Mouse (Mus musculus) inflammation-experienced regulatory T-cells, adult 6 months (primary cell): ENCODE measurements around the gene Vps11. TPM values are rescaled to one million over a fixed set of nuclear protein-coding genes. Genes with fewer than 3 reads are reported as not detected.
"Not testable (repeated sequence)": the region's sequence is repeated elsewhere in the genome, so short reads cannot be mapped to it uniquely, and the experiment has no call there.

Experiments used
- ATAC-seq: one replicate; pipeline ENCODE4 v1.8.0; 2017
- polyA plus RNA-seq, 3 experiments: library from polyadenylated mRNA; unstranded; fragments of 100-300 nt; shearing (Covaris generic); gene quantifications; one replicate each; pipeline ENCODE4 v1.2.1; 2017

The Vps11 gene
- polyA plus RNA-seq, 3 experiments from 2014 or later = 28.7 to 54.8 (median 49.8) TPM

DNA sequence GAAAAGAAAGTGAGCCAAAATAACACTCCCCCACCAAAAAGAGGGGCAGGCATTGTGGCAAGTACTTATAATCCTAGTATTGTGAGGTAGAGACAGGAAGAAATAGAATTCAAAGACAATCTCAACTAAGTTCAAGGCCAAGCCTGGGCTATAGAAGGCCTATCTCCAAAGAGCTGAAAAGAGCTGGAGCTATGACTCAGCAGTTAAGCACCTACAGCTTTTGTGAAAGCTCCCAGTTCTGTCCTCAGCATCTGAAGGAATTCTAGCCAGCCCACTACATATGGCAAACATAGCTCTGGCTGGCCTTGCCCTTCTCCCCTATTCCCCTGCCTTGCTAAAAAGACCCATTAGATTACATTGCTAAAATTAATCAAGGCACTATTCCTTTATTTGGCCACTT lies 11.9 kb upstream of the Vps11 start:
- no peak for ATAC-seq

DNA sequence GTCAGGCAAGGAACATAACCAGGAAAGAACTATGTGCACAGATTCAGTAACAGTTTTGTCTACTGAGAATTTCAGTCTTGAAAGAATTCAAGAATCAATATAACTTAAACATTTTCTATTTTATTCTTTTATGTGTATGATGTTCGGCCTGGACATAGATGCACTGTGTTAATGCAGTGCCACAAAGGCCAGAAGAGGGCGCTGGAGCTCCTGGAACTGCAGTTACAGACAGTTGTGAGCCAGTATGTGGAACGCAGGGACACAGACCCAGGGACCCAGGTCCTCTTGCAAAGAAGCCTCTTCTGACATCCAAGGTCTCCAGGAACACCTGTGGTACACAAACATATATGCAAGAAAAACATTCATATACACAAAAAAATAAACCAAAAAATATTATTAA lies 3.0 kb upstream of the Vps11 start:
- ATAC-seq = no peak

GRCm38 (mm10) chr9:44361931-44362330 lies 461 bp upstream of the Vps11 start:
- ATAC-seq = not testable (repeated sequence)

GRCm38 (mm10) chr9:44357207-44357606 lies 4.3 kb downstream of the Vps11 start:
- ATAC-seq = peak; percentile 39

GRCm38 (mm10) chr9:44353142-44353541 lies 8.3 kb downstream of the Vps11 start:
- ATAC-seq = no peak

DNA sequence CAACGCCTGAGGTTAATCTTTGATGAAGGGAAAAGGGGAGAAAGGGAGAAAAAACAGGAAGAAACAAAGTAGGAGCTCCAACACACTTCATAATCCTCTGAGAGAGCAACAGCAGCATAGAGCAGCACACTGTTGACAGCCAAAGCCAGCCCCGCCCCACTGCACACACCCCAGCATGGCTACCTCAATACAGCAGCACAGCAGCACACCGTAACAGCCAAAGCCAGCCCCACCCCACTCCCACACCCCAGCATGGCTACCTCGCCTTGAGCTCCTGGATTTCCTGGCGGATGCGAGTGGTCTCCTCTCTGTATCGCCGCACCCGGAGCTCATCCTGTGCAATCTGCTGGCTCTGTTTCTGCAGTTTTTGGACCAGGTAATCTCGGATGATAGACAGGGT lies 9.1 kb downstream of the Vps11 start:
- no peak for ATAC-seq

GRCm38 (mm10) chr9:44351396-44351795 lies 10.1 kb downstream of the Vps11 start:
- no peak for ATAC-seq

DNA sequence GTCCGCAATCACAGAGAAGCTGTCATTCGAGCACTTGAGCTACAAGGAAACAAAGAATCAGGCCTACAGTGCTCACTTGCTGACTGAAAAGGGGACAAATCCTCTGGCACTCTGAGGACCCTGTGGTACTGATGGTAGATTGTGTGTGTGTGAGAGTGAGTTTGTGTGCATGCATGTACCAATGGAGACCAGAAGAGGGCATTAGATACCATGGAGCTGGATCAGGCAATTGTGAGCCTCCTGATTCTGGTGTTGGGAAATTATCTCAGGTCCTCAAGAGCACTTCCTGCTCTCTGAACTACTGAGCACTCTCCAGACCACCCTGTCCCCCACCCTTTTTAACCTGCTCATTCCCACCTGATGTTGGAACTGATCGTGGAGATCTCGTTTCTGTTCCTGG lies 12.9 kb downstream of the Vps11 start:
- no peak for ATAC-seq

- no peak for ATAC-seq
Measured at GRCm38 (mm10) chr9:44347621-44348020, 13.8 kb downstream of the Vps11 start.

DNA sequence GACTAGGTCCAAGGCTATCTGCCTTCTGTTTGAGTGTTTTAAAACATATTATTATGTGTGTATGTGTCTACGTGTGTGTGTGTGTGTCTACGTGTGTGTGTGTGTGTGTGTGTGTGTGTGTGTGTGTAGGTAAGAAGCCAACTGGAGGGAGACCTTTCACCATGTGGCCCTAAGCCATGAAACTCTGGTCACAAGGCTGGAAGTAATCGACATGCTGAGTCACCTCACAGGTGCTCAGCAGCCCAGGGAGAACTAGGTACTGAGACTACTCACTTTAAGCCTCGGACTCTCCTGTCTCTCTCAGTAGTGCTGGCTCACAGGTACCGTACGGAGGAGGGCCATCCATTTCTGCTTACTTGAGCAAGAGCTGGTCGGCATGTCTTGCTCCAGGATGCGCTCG lies 14.3 kb downstream of the Vps11 start:
- no peak for ATAC-seq

- no peak for ATAC-seq
Measured at GRCm38 (mm10) chr9:44345570-44346433, 15.7 kb downstream of the Vps11 start.

- peak; percentile 95 for ATAC-seq
Measured at GRCm38 (mm10) chr9:44343781-44344421, 17.6 kb downstream of the Vps11 start, which contains the start of gene Hmbs. Gene Hmbs (minus strand): TSS chr9:44344228.

DNA sequence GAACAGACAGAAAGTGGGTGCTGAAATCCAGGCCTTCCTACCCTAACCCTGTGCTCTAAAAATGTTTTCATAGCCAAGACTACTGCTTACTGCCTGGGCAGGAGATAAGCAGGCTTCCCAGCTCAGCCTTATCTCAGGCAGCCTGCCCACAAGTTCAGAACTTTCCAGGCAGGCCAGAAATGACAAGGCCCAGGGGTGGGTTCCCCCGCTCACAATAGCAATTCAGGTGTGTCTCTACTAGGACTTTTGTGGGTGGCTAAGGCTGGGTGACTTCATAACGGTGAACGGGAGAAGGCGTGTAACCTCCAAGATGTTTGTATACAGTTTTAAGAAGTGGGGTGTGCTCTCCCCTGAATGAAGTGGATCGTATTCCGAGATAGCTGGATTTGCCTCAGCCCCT lies 18.2 kb downstream of the Vps11 start:
- no peak for ATAC-seq

DNA sequence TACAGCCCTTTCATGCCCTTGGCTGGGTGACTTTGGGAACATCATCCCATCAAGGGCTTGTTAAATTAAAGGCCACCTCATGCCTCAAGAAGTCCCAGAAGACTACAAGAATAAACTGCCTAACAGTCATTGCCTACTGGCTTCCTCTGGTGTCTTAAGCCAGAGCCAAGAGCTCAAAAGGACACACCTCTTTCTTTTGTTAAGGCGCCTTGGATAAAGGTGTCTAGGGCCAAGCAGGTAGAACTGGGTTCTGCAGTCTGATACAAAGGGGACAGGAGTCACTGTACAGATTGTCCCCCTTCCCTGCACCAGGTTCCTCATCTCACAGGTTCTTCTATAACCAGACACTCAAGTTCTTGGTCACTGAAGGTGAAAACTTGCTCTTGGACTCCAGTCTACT lies 18.9 kb downstream of the Vps11 start:
- no peak for ATAC-seq

GRCm38 (mm10) chr9:44342173-44342572 lies 19.3 kb downstream of the Vps11 start:
- no peak for ATAC-seq

DNA sequence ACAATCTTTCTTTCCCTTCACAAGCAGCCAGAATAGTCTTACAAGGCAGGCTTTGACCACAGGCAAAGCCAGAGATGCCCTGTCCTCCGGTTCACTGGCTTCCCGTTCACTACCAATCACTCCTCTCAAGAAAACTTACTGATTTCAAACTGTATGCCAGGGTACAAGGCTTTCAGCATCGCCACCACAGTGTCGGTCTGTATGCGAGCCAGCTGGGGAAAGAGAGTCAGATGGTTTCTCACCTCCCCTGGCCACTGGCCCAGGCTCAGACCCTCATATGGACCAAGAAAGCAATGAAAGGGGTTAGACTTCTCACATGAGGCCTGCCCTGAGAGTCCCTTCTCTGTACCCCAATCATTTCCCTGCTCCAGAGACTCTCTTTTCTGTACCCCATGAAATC lies 20.0 kb downstream of the Vps11 start:
- no peak for ATAC-seq

- ATAC-seq = no peak
Measured at GRCm38 (mm10) chr9:44338574-44338973, 22.9 kb downstream of the Vps11 start.

GRCm38 (mm10) chr9:44337436-44338169 lies 23.9 kb downstream of the Vps11 start:
- ATAC-seq = no peak

GRCm38 (mm10) chr9:44336964-44337363 lies 24.5 kb downstream of the Vps11 start:
- ATAC-seq = no peak

GRCm38 (mm10) chr9:44336513-44336912 lies 25.0 kb downstream of the Vps11 start:
- ATAC-seq = not testable (repeated sequence)

DNA sequence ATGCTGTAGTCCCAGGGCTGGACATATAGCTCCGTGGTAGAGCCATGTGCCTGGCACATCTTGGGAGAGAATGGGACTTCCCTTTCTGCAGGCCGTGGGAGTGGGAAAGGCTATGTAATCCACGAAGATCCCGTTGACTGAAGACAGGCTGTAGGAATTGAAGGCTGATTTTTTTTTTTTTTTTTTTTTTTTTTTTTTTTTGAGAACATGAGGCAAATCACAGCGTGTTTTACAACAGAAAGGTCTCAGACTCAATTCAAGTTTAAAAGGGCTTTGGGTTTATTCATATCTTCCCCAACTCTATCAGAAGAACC lies 25.4 kb downstream of the Vps11 start:
- ATAC-seq = no peak

DNA sequence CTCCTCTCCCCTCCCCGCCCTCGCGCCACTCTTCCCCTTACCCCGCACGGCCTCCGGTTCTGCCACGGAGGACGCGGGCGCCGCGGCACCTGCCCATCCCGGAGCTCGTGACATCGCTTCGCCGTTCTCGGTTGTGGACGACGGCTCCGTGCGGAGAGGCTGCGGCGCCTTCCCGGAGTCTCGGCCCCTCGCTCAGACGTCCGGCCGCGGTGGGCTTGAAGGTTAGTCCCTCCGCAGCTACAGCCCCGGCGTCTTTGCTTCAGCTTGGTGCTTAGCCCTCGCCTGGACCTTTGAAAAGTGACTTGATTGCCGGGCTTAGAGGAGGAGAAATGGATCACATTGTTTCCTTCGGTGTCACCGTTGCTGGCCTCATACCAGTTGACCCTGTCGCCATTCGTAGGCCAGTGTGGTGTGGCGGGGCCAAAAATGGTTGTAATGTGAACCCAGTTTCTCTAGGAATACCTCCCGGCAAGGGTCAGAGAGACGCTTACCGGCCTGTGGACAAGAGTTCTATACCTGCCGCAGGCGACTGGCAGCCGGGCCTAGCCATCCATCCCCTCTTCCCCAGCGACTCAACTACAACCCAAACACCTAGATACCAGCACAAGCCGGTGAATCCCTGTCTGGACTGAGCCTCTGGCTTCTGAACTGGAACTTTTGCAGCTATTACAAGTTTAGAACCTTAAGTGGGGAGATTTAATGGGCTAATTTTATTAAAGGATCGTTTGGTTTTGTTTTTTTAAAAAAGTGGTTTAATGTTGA lies 26.0 kb downstream of the Vps11 start:
- no peak for ATAC-seq
